Mouse (Mus musculus) gastrocnemius, adult 2 months (tissue): ENCODE measurements around the gene Asic2. TPM values are rescaled to one million over a fixed set of nuclear protein-coding genes. Genes with fewer than 3 reads are reported as not detected.

Experiments used
- DNase-seq: peaks from one replicate; pipeline ENCODE4 v3.0.0; 2022
- H3K27ac ChIP-seq: fragments of 200-600 bp; 2 replicates; pipeline ENCODE4 v1.8.1; 2022; ENCODE audit warnings: mild to moderate bottlenecking
- H3K4me3 ChIP-seq: fragments of 200-600 bp; 2 replicates; pipeline ENCODE4 v1.8.1; 2022; ENCODE audit warnings: mild to moderate bottlenecking, moderate library complexity
- CTCF ChIP-seq: fragments of 200-600 bp; IDR thresholded peaks from 2 replicates; pipeline ENCODE4 v1.8.1; 2022; ENCODE audit warnings: antibody characterized with exemption, mild to moderate bottlenecking, moderate library complexity
- intact Hi-C: fragments of 180-260 bp; cut with DNase I; formaldehyde crosslinking; loops from one replicate; pipeline ENCODE4 v1.15.1; 2025
- total RNA-seq, 2 experiments: library from RNA; stranded (reverse); gene quantifications; 2 replicates each; pipeline ENCODE4 v1.2.3; 2021

Asic2 gene
- total RNA-seq, 2 experiments from 2014 or later = 0.10 TPM; not detected in 1

DNA sequence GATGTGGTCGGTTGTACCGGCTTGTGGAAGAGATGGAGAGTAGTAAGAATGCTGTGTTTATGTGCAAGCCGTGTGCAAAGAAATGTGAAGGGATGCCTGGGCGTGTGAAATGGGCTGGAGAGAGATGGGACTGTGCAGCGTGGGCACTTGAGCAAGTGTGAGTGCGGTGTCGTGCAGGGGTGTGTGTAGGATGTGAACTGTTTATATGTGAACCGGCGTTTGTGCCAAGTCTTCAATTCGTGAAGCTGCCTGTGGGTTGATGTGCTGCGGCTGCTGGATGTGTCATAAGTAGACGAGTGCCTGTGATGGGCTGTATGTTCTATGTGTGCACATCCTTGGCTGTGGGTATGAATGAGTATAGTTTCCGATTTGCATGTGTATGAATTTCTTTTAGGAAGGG is 814.4 kb downstream of the Asic2 start:
- Histone ChIP-seq H3K27ac (no peak overlapping the region), H3K4me3 (no peak overlapping the region)
- DNase-seq = no peak
- intact Hi-C loops = no loop called here
- no peak for TF ChIP-seq CTCF

DNA sequence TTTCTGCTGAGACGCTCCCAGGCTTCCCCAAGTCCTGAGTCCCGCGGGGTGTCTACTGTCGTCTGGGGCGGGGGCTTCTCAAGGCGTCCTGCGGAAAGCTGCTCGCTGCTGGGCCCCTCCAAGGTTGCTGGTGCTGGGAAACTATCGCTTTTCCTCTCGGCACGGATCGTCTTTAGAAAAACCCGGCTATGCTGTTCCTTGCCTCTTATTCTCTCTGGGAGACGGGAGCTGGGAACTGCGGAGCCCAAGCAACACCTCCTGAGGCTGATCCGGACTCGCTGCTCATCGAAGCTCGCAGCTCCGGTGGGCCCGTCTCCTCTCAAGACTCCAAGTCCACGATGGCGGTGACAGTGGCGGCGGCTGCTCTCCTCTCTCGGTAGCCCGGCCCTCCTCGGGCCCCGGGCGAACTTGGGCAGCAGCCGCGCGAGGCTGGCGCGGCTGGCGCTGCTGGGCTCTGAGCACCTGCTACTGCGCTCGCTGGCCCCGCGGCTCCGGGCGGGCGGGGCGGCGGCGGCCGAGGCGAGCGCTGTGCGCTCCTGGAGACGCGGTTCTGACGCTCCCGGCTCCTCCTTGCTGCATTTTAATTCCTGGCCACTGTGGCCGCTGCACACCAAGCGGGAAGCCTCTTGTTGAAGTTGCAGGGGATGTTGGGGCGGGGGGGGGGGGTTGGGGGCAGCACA is 815.0 kb downstream of the Asic2 start:
- H3K27ac ChIP-seq = no peak overlapping the region
- DNase-seq = peak; percentile 28
- intact Hi-C loops = no loop called here
- H3K4me3 ChIP-seq = peak overlapping the region; percentile 56
- no peak for TF ChIP-seq CTCF

DNA sequence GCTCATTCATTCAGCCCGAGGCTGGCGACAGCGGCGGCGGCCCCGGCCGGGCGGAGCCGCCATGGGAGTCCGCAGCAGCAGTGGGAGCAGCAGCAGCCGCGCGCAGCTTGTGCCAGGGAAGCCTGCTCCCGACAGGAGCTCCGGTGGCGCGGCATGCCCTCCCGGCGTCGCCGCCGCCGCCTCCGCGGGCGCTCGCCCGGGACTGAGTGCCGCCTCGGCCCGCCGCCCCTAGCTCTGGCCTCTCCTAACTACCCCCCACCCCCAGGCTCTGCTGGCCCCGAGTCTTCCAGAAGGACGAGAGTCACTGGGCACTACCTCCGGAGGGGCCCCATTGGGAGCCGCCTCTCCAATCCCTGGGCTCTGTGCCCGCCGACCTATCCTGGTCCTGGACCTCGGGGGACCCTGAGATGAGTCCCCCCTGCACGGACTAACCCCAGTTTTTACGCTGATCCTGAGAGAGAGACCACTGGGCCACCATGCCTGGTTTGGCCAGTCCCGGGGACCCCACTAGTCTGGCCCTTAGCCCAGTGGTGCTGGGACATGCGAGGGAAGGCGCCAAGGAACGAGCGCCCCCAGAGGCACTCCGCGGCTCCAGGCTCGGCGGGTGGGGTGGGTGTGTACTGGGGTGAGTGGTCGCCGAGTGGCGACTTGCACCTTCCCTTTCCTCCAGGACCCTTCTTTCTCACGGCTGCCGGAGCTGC is 815.6 kb downstream of the Asic2 start:
- DNase-seq = peak; percentile 23
- peak overlapping the region; percentile 56 for H3K4me3 ChIP-seq
- intact Hi-C loops = no loop called here

DNA sequence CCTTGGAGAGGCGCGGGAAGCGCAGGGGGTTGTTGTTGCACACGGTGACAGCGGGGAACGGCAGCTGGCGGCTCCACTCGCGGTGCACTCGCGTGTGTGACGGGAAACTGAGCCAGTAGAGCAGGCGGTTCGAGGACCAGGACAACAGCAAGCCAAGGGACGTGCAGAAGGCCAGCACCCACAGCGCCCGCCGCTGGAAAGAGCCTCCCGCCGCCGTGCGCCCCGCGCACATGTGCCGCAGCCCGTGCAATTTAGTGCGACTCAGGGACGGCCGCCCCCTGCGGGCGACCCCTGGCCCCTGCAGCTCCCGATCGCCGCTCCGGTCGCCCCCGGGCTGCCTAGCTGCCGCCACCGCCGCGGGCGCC is 816.3 kb downstream of the Asic2 start:
- peak overlapping the region; percentile 56 for H3K4me3 ChIP-seq
- peak; percentile 26 for TF ChIP-seq CTCF
- no peak overlapping the region for H3K27ac ChIP-seq
- peak; percentile 24 for DNase-seq
- intact Hi-C loops = no loop called here

More for the DNA sequence above, 815.6 kb downstream of the Asic2 start:
- H3K27ac ChIP-seq = no peak overlapping the region
- TF ChIP-seq CTCF = no peak

DNA sequence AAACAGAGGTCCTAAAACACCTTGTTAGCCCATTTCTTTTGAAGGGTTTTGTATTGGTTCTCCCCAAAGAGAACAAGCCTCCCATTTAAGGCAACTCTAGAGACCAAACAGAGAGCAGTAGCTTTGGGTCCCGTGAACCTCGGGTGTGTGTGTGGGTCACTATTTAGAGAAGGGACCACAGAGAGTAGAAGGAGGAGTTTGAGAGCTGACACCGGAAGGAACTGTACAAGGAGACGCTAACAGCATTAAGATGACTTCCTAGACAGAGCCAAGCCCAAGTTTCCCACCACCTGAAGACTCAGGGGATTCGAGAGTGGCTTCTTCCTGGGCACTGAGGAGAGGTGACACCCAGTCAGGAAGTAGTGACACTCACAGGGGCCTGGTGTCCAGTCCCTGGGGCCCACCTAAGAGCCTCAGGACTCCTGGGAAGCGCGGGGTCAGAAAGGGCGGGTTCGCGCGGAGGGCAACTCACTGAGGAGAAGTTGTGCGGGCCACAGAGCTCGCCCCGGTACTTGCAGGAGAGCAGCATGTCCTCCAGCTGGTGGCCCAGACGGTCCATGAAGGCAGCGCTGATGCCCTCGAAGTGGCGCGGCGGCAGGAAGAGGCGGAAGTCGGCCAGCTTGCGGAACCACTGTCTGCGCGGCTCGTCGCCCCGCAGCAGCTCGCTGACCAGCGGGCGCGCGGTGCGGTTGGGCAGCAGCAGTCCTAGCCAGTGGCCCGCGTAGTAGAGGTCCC is 816.8 kb downstream of the Asic2 start:
- no peak for TF ChIP-seq CTCF
- Histone ChIP-seq H3K27ac (no peak overlapping the region), H3K4me3 (peak overlapping the region; percentile 56)
- intact Hi-C loops = no loop called here
- no peak for DNase-seq

DNA sequence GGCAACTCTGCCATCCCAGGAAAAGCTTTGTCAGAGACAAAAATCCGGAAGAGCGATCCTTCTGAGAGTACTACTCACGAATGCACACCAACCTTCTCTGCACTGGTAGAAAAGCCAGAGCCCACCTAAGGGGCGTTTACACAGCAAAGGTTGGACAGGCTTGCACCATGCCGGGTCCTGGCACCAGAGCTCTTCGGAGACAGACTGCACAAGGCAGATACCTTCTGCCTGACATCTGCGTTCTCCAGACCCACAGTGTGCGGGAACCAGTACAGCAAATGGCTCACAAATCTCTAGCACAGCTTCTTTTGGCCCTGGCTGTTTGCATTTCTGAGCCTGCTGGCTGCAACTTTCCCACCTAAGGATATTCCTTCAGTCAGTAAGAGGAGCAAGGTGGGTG is 817.6 kb downstream of the Asic2 start:
- Histone ChIP-seq H3K27ac (no peak overlapping the region), H3K4me3 (no peak overlapping the region)
- DNase-seq = no peak
- intact Hi-C loops = no loop called here
- no peak for TF ChIP-seq CTCF

DNA sequence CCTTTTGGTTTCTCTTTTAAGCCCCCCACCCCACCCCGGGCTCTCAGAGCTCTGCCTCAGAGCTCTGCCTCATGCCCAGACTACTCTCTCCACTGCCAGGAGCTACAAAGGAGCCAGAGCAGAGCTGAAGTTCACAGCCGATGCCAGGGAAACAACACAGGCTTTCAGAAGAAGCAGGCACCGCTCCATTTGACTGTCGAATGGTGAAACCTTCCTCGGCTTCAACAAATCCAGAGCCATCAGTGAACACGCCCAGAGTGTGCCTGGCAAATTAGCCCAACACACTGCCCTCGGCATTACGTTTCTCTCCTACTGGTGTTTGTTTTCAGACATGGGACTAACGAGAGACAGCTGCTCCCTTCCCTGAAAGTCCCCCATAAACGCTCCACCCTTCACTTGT is 819.8 kb downstream of the Asic2 start:
- TF ChIP-seq CTCF = no peak
- Histone ChIP-seq H3K27ac (no peak overlapping the region), H3K4me3 (no peak overlapping the region)
- intact Hi-C loops = no loop called here
- no peak for DNase-seq

DNA sequence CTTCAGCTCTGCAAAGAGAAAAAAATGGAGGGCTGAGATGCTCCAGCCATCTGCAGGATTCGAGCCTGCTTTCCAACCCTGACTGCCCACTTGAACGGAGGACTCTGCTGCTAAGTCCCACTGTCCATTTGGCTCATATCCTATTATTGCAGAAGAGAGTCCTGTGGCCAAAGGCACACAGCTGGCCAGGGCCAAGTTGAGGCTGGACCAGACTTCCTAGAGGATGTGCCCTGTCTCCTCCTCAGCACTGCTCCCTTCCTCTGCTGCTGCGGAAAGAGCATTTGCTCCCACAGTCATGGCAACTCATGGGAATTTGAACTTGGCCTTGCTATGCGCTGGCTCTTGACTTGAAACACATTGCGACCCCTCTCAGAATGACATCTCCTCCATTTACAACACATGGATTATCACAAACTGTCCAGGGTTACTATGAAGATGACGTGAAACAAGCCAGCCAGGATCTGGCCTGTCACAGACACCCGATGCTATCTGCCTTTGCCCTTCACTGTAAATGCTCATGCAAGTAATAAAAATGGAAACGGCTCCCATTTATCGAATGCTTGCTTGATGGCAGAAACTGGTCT is 821.6 kb downstream of the Asic2 start:
- TF ChIP-seq CTCF = no peak
- H3K27ac ChIP-seq = no peak overlapping the region
- H3K4me3 ChIP-seq = no peak overlapping the region
- intact Hi-C loops = no loop called here
- DNase-seq = no peak

DNA sequence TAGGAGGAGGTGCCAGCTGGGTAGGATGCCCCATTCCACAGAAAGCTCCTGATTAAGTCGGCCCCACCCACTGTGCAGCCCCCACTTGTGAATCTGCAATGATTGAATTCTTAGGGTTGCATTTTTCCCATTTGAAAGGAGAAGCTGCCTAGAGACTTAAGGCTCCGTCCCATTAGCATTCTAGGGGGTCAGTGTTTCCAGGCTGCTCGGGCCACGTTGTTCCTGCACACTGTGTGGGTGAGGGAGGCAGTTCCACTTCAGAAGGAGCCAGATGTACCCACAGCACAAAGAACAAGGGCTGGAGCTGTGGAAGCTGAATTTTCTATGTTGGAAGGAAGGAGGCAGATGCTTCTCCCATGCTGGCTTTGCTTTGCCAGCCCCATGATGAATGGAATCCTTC is 833.1 kb downstream of the Asic2 start:
- no peak for DNase-seq
- no peak overlapping the region for H3K4me3 ChIP-seq
- no peak overlapping the region for H3K27ac ChIP-seq
- no peak for TF ChIP-seq CTCF
- intact Hi-C loops = no loop called here

DNA sequence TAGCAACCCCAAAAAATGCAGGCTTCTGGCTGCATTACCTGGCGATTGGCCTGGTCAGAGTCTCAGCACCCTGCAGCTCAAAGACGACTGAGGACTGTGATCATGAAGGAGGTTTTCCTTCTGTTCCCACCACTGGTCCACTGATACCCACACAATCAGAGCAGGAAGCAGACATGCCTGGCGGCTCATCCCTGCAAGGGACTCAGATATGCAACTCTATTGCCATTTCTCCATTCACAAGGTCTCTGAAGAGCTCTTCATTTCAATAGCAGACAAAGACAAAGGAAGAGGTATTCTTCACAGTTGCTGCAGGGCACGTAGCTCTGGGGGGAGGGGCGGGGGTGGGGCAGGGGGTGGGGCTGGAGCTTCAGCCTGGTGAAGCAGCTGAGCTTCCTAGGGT is 834.3 kb downstream of the Asic2 start:
- Histone ChIP-seq H3K27ac (no peak overlapping the region), H3K4me3 (no peak overlapping the region)
- intact Hi-C loops = no loop called here
- no peak for TF ChIP-seq CTCF
- DNase-seq = no peak

DNA sequence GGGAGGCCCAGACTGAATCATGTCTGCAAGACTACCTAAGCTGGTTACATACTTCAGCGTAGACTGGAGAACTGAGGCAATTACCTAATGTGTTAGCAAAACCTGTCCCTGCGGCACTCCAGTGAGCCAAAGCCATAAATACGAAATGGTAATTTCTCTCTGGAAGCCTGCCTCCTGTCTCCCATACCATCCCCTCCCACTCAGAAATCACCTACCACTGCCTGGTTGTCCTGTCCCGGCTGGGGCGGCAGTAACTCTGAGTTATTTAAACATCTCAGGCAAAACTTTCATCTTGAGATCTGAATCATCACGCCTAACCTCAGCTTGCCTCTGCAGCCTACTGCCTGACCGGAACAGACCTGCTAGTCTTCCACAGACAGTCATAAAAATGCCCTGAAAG is 835.6 kb downstream of the Asic2 start:
- DNase-seq = no peak
- no peak for TF ChIP-seq CTCF
- no peak overlapping the region for H3K27ac ChIP-seq
- H3K4me3 ChIP-seq = no peak overlapping the region
- intact Hi-C loops = no loop called here

DNA sequence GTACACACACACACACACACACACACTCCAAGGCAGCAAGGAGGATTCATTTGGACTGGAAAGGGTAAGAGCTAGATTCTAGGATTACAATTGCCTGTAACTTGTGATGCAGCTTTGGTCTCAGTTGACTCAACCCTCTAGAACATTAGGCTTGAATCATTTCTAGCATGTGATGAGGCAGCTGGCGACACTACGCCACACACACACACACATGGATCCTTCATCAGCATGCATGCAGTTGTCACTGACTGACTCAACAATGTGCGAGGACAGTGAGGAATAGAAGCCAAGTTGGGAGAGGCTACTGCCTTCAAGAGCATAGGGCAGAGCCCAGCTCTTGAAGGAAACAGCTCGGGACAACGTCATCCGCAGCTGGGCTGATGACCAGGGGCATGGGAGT is 843.9 kb downstream of the Asic2 start:
- DNase-seq = no peak
- intact Hi-C loops = no loop called here
- no peak for TF ChIP-seq CTCF
- Histone ChIP-seq H3K4me3 (no peak overlapping the region), H3K27ac (no peak overlapping the region)

DNA sequence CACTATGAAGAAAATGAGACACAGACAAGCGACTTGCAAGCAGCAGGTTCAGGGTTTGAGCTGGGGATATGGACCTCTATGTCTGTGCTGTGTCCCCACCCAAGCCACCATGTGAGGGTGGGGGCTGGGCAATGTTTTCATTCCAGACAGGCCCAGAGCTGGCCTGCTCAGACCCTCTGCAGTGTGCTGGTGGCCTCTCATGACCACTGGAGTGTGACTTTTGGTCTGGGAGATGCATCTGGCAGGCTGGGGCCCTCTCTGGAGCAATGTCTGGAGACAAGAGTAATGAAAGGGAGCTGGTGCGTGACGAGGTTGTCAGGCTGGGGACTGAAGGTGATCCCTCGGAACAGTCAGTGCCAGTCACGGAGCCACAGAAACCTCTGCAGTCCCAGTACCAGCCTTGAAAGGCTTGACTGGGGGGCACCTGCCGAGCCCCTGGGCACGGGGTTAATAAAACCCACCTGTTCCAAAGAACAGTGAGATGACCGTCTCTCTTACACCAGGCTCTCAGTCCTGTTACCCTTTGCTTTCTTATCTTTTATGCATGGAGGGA is 848.2 kb downstream of the Asic2 start:
- TF ChIP-seq CTCF = no peak
- intact Hi-C loops = no loop called here
- Histone ChIP-seq H3K4me3 (no peak overlapping the region), H3K27ac (no peak overlapping the region)
- DNase-seq = no peak
